Mouse (Mus musculus) heart, adult 2 months (tissue): ENCODE results near the gene Fam120c.

Source experiments
- CTCF ChIP-seq: fragments of 200-600 bp; IDR thresholded peaks from 2 replicates; pipeline ENCODE4 v1.8.1; 2022; ENCODE audit warnings: antibody characterized with exemption, mild to moderate bottlenecking, moderate library complexity
- EP300 ChIP-seq: fragments of 200-500 bp; IDR thresholded peaks from 2 replicates; pipeline ENCODE4 v1.6.1; 2011; ENCODE audit warnings: low read depth, low read length, control low read depth; ENCODE audit not compliant: insufficient read depth

GRCm38 (mm10) chrX:151509906-151510305 lies 165.9 kb downstream of the Fam120c start:
- TF ChIP-seq CTCF (no peak), EP300 (no peak)
